Mouse (Mus musculus) limb, embryonic 11.5 days (tissue): Measurements from ENCODE around the gene Zer1. TPM values are rescaled to one million over a fixed set of nuclear protein-coding genes. Genes with fewer than 3 reads are reported as not detected.
"Not testable (repeated sequence)": the region's sequence is repeated elsewhere in the genome, so short reads cannot be mapped to it uniquely, and the experiment has no call there.

Source experiments
- ATAC-seq: fragments of 200-750 bp; cut with Nextera tagmentation; 2 replicates; pipeline ENCODE4 v1.8.0; 2017; ENCODE audit warnings: low read depth; ENCODE audit not compliant: insufficient number of reproducible peaks, low FRiP score, low TSS enrichment
- DNase-seq: peaks from one replicate; pipeline ENCODE4 v3.0.0-alpha.2; 2015; ENCODE audit warnings: low spot score
- H3K27ac ChIP-seq: fragments of 300-500 bp; sonication (generic); replicated peaks from 2 replicates; pipeline ENCODE4 v1.5.1; 2014; ENCODE audit warnings: low read depth, mild to moderate bottlenecking, low read length
- H3K27me3 ChIP-seq: fragments of 300-500 bp; sonication (generic); 2 replicates; pipeline ENCODE4 v1.6.1; 2014; ENCODE audit warnings: mild to moderate bottlenecking, low read length, mixed read lengths; ENCODE audit not compliant: control insufficient read depth, insufficient read depth
- H3K36me3 ChIP-seq: fragments of 300-500 bp; sonication (generic); 2 replicates; pipeline ENCODE4 v1.6.1; 2014; ENCODE audit warnings: mild to moderate bottlenecking, low read length, moderate library complexity, mixed read lengths; ENCODE audit not compliant: control insufficient read depth, insufficient read depth
- H3K4me1 ChIP-seq: fragments of 300-500 bp; sonication (generic); 2 replicates; pipeline ENCODE4 v1.6.1; 2014; ENCODE audit warnings: low read length, mixed read lengths; ENCODE audit not compliant: control insufficient read depth, insufficient read depth
- H3K4me2 ChIP-seq: fragments of 300-500 bp; sonication (generic); 2 replicates; pipeline ENCODE4 v1.6.1; 2014; ENCODE audit warnings: low read depth, mild to moderate bottlenecking, moderate library complexity; ENCODE audit not compliant: severe bottlenecking
- H3K4me3 ChIP-seq: fragments of 300-500 bp; sonication (generic); 2 replicates; pipeline ENCODE4 v1.5.1; 2014; ENCODE audit warnings: low read depth, low read length
- H3K9ac ChIP-seq: fragments of 300-500 bp; sonication (generic); 2 replicates; pipeline ENCODE4 v1.6.1; 2014; ENCODE audit warnings: mild to moderate bottlenecking, low read length
- H3K9me3 ChIP-seq: fragments of 300-500 bp; sonication (generic); 2 replicates; pipeline ENCODE4 v1.6.1; 2016; ENCODE audit warnings: low read length; ENCODE audit not compliant: control insufficient read depth
- WGBS: fragments of 180-500 bp; shearing (Covaris S2); extraction: QIAGEN DNeasy Blood & Tissue Kit; methylation state at CpG from one replicate; pipeline ENCODE4 v1.1.7; 2014; 5-methylcytosine and 5-hydroxymethylcytosine counted together
- polyA plus RNA-seq: library from polyadenylated mRNA; unstranded; fragments of >200 nt; fragmentation: Nextera tagmentation; extraction: Ambion mirVana; gene quantifications from 2 replicates; pipeline ENCODE4 v1.2.1, GENCODE M21; 2014

The Zer1 gene
- polyA plus RNA-seq, 1 experiment from 2014 or later = 6.7 TPM

GRCm38 (mm10) chr2:30058418-30058817 lies 66.0 kb downstream of the Zer1 start:
- ATAC-seq (no peak), DNase-seq (no peak)
- H3K36me3 ChIP-seq = no peaks in the 10 kb centered on the region
- no peaks in the 10 kb centered on the region for H3K9me3 ChIP-seq
- H3K27me3 ChIP-seq = no peaks in the 10 kb centered on the region
- peaks cover 8% of the 10 kb centered on the region; the same call in 1 of the 2 replicates for H3K4me1 ChIP-seq
- H3K4me3 ChIP-seq = no peak overlapping the region
- WGBS = 59% methylated on average over 5 of the region's 5 CpGs
- H3K27ac ChIP-seq = no peak overlapping the region
- no peak overlapping the region for H3K4me2 ChIP-seq
- no peak overlapping the region for H3K9ac ChIP-seq

DNA sequence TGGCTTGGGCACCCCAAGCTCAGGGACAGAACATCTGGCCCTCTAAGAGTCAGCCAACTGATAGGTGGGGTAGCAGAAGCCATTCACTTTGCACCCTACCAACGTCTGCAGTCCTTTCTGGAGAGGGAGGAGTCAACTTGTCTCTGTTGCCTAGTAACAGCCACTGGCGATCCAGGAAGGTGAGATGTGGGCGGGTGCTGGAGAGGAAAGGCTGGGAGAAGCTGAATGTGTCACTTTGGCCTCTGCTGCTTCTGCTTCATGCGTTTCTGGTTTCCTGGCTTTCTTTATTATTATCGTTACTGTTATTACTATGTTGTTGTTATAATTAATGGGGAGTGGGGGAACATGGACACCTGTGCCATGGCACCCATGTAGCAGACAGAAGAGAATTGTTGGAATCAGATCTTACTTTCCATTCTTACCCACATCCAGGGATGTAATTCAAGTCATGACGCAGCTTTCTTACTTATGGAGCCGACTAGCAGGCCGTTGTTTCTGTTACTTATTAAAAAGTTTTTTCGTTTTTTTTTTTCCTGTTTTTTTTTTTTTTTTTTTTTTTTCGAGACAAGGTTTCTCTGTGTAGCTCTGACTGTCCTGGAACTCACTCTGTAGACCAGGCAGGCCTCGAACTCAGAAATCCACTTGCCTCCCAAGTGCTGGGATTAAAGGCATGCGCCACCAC lies 67.0 kb downstream of the Zer1 start, which contains the start of gene Set:
Gene Set, plus strand, starts transcription at position 156 of the 682 bp plus-strand sequence.
- Histone ChIP-seq H3K9me3 (no peaks in the 10 kb centered on the region), H3K4me3 (no peak within 1 kb of the TSS), H3K4me1 (peaks cover 5% of the 10 kb centered on the region; the same call in 1 of the 2 replicates), H3K4me2 (no peak within 1 kb of the TSS), H3K27ac (no peak within 1 kb of the TSS), H3K9ac (no peak within 1 kb of the TSS), H3K36me3 (no peaks in the 10 kb centered on the region), H3K27me3 (no peaks in the 10 kb centered on the region)
- 45% methylated on average over 12 of the region's 12 CpGs for WGBS
- DNase-seq (peak; percentile 62), ATAC-seq (0 out of 2 replicates have a peak, but pooled peaks have one; percentile 55)

GRCm38 (mm10) chr2:30056736-30057135 lies 67.6 kb downstream of the Zer1 start:
- H3K27ac ChIP-seq = no peak overlapping the region
- H3K27me3 ChIP-seq = no peaks in the 10 kb centered on the region
- no peak overlapping the region for H3K4me2 ChIP-seq
- ATAC-seq (no peak), DNase-seq (no peak)
- H3K9ac ChIP-seq = no peak overlapping the region
- peaks cover 5% of the 10 kb centered on the region; the same call in 1 of the 2 replicates for H3K4me1 ChIP-seq
- H3K4me3 ChIP-seq = no peak overlapping the region
- H3K9me3 ChIP-seq = no peaks in the 10 kb centered on the region
- WGBS = 87% methylated on average over 3 of the region's 3 CpGs
- no peaks in the 10 kb centered on the region for H3K36me3 ChIP-seq

GRCm38 (mm10) chr2:30055310-30055709 lies 69.1 kb downstream of the Zer1 start:
- 95% methylated on average over 3 of the region's 3 CpGs for WGBS
- H3K4me2 ChIP-seq, H3K9me3 ChIP-seq, H3K9ac ChIP-seq, DNase-seq, H3K4me1 ChIP-seq, H3K27ac ChIP-seq, ATAC-seq, H3K4me3 ChIP-seq, H3K36me3 ChIP-seq, H3K27me3 ChIP-seq: not testable (repeated sequence)

DNA sequence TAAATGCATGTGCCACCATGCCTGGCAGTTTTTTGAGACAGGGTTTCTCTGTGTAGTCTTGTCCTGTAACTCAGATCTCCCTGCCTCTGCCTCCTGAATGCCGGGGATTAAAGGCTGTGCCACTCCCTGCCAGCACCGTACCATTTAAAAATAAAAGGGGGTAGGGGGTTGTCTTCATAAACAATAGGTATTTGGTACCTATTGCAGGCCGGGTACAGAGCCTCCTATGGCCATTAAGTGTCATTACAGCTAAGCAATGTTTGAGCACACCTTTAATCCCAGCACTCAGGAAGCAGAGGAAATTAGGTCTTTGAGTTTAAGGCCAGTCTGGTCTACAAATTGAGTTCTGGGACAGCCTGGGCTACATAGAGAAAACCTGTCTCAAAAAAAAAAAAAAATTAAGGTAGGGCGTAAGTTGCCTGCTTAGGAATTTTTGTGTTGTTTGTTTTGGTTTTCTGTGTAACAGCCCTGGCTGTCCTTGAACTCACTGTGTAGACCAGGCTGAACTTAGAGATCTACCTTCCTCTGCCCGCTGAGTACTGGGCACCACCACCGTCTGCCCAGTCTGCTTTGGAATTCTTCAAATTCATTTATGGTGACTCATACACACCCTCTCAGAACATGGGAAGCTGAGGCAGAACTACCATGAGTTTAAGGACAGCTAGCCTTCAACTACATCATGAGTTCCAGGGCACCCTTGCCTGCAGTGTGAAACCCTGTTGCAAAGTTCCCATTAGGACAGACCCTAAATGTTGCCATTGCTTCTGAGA lies 72.2 kb downstream of the Zer1 start:
- no peaks in the 10 kb centered on the region for H3K36me3 ChIP-seq
- no peak overlapping the region for H3K4me2 ChIP-seq
- H3K9ac ChIP-seq = no peak overlapping the region
- no peak overlapping the region for H3K27ac ChIP-seq
- WGBS = 51% methylated on average over 6 of the region's 6 CpGs
- no peak for DNase-seq
- H3K9me3 ChIP-seq = no peaks in the 10 kb centered on the region
- no peaks in the 10 kb centered on the region for H3K4me1 ChIP-seq
- H3K27me3 ChIP-seq = no peaks in the 10 kb centered on the region
- ATAC-seq = no peak
- no peak overlapping the region for H3K4me3 ChIP-seq

DNA sequence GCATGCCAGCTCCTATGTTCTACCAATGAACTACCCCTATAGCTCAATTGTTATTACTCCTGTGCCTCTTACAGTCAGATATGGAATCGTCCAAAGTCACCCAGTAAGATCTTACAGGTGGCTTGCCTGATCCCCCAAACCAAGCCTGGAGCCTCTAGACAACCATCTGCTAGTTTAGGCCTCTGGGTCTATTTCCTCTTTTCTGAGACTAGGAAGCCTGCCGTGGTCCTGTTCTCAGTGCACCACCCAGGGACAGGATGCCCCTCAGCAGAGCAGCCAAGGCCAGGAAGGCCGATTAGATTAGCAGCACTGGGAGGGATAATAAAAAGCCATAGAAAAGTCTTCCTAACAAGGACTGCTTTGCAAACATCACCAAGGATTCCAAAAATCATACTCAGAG lies 74.6 kb downstream of the Zer1 start:
- H3K36me3 ChIP-seq = no peaks in the 10 kb centered on the region
- H3K4me2 ChIP-seq = no peak overlapping the region
- no peak overlapping the region for H3K9ac ChIP-seq
- no peak overlapping the region for H3K4me3 ChIP-seq
- ATAC-seq (no peak), DNase-seq (no peak)
- no peaks in the 10 kb centered on the region for H3K27me3 ChIP-seq
- no peak overlapping the region for H3K27ac ChIP-seq
- H3K9me3 ChIP-seq = no peaks in the 10 kb centered on the region
- 90% methylated on average over 3 of the region's 3 CpGs for WGBS
- H3K4me1 ChIP-seq = no peaks in the 10 kb centered on the region

- peak; percentile 84 for ATAC-seq
These were observed 75.5 kb downstream of the Zer1 start, which contains the start of gene Wdr34 for GRCm38 (mm10) chr2:30048699-30049388. Wdr34 (minus strand) TSS chr2:30048881.

DNA sequence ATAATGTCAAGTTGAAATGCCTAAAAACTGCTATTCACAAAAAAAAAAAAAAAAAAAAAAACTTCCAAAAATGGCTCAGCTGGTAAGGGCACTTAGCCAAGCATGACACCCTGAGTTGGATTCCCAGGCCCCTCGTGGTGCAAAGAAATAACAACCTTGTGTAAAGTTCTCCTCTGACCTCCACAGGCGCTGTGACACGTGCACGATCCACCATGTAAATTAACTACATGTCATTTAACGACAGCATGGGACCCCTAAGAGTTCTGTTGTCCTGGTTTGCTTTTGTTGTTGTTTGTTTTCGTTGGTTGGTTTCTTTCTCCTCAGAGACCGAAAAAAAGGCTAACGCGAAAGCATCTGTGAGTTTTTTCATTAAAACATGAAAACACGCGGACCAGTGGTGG lies 76.3 kb downstream of the Zer1 start:
- no peaks in the 10 kb centered on the region for H3K4me1 ChIP-seq
- peak overlapping the region; percentile 59 for H3K4me3 ChIP-seq
- peak overlapping the region; percentile 76 for H3K9ac ChIP-seq
- no peaks in the 10 kb centered on the region for H3K27me3 ChIP-seq
- no peaks in the 10 kb centered on the region for H3K36me3 ChIP-seq
- no peaks in the 10 kb centered on the region for H3K9me3 ChIP-seq
- ATAC-seq (no peak), DNase-seq (no peak)
- peak overlapping the region; percentile 66 for H3K4me2 ChIP-seq
- H3K27ac ChIP-seq = no peak overlapping the region
- 59% methylated on average over 11 of the region's 11 CpGs for WGBS

More at GRCm38 (mm10) chr2:30048699-30049388, 75.5 kb downstream of the Zer1 start, which contains the start of gene Wdr34:
- no peaks in the 10 kb centered on the region for H3K36me3 ChIP-seq
- peak within 1 kb of the TSS; percentile 59 for H3K4me3 ChIP-seq
- H3K27ac ChIP-seq = peak within 1 kb of the TSS; percentile 87
- WGBS = 1% methylated on average over 54 of the region's 54 CpGs
- peak within 1 kb of the TSS; percentile 66 for H3K4me2 ChIP-seq
- peak within 1 kb of the TSS; percentile 76 for H3K9ac ChIP-seq
- no peaks in the 10 kb centered on the region for H3K4me1 ChIP-seq
- peak; percentile 99 for DNase-seq
- H3K9me3 ChIP-seq = no peaks in the 10 kb centered on the region
- no peaks in the 10 kb centered on the region for H3K27me3 ChIP-seq
